Mouse (Mus musculus) lung, postnatal 0 days (tissue): Measurements from ENCODE around the gene Mroh2a.

Source experiments
- CTCF ChIP-seq: IDR thresholded peaks from 2 replicates; pipeline ENCODE4 v1.5.1; 2016; ENCODE audit warnings: antibody characterized with exemption, mild to moderate bottlenecking
- EP300 ChIP-seq: IDR thresholded peaks from 2 replicates; pipeline ENCODE4 v1.6.1; 2016; ENCODE audit warnings: antibody characterized with exemption, mild to moderate bottlenecking, control low read depth

- no peak for TF ChIP-seq CTCF
- no peak for TF ChIP-seq EP300
Observed at GRCm38 (mm10) chr1:88192136-88192535, 34.6 kb upstream of the Mroh2a start.
